Mouse (Mus musculus) gastrocnemius, adult 2 months (tissue): ENCODE data around the gene Poc1b. TPM values are rescaled to one million over a fixed set of nuclear protein-coding genes. Genes with fewer than 3 reads are reported as not detected.

Source experiments
- DNase-seq: peaks from one replicate; pipeline ENCODE4 v3.0.0; 2022
- H3K27ac ChIP-seq: fragments of 200-600 bp; 2 replicates; pipeline ENCODE4 v1.8.1; 2022; ENCODE audit warnings: mild to moderate bottlenecking
- H3K4me3 ChIP-seq: fragments of 200-600 bp; 2 replicates; pipeline ENCODE4 v1.8.1; 2022; ENCODE audit warnings: mild to moderate bottlenecking, moderate library complexity
- CTCF ChIP-seq: fragments of 200-600 bp; IDR thresholded peaks from 2 replicates; pipeline ENCODE4 v1.8.1; 2022; ENCODE audit warnings: antibody characterized with exemption, mild to moderate bottlenecking, moderate library complexity
- intact Hi-C: fragments of 180-260 bp; cut with DNase I; formaldehyde crosslinking; loops from one replicate; pipeline ENCODE4 v1.15.1; 2025
- total RNA-seq, 2 experiments: library from RNA; stranded (reverse); gene quantifications; 2 replicates each; pipeline ENCODE4 v1.2.3; 2021

Gene Poc1b
- total RNA-seq, 2 experiments from 2014 or later, result 3.3 to 4.1 TPM

GRCm38 (mm10) chr10:99244655-99245260 lies 137.9 kb downstream of the Poc1b start:
- Histone ChIP-seq H3K27ac (no peak overlapping the region), H3K4me3 (no peak overlapping the region)
- TF ChIP-seq CTCF, result no peak
- intact Hi-C loops, result no loop called here
- DNase-seq, result no peak

- no peak for DNase-seq
- TF ChIP-seq CTCF, result no peak
- intact Hi-C loops, result no loop called here
Observed at GRCm38 (mm10) chr10:99246797-99247508, 140.1 kb downstream of the Poc1b start.

More at GRCm38 (mm10) chr10:99246797-99247508, 140.1 kb downstream of the Poc1b start:
- no peak overlapping the region for H3K4me3 ChIP-seq
- no peak overlapping the region for H3K27ac ChIP-seq

Other genes starting within 250 kb of the Poc1b start
- 10 to 100 TPM; 74.7 to 79.0 TPM for gene Atp2b1, start 192.6 kb upstream of the Poc1b start, total RNA-seq
- 1 to 10 TPM; 1.3 to 1.4 TPM for gene Galnt4, start 1.1 kb downstream of the Poc1b start, total RNA-seq
- not detected for gene Phxr2, start 19.3 kb downstream of the Poc1b start, total RNA-seq
- 10 to 100 TPM; 12.8 TPM for gene Dusp6, start 156.2 kb downstream of the Poc1b start, total RNA-seq